Mouse (Mus musculus) gastrocnemius, postnatal 10 days (tissue): ENCODE results near the gene Epb42. TPM values are rescaled to one million over a fixed set of nuclear protein-coding genes. Genes with fewer than 3 reads are reported as not detected.

Experiments used
- microRNA-seq, 2 experiments: library from miRNA; unstranded; fragments of <30 nt; microRNA quantifications; one replicate each; pipeline ENCODE4 v1.2.0; 2021
- total RNA-seq, 2 experiments: library from RNA; stranded (reverse); gene quantifications; 2 replicates each; pipeline ENCODE4 v1.2.3; 2021

Epb42 gene
- total RNA-seq, 2 experiments from 2014 or later = 1.2 TPM; not detected in 1

Small RNAs within 50 kb of the gene (microRNA-seq; reads per million reads assigned to microRNA genes)
- 0 reads per million in 2 experiments for gene Gm44325

Other genes with a start within 250 kb of the Epb42 start
- gene Cdan1, start 186.9 kb downstream of the Epb42 start, total RNA-seq = 1 to 10 TPM; 8.1 to 9.8 TPM
- gene Ttbk2, start 186.5 kb downstream of the Epb42 start, total RNA-seq = 10 to 100 TPM in 1 of 2 experiments, 1 to 10 TPM in 1; 8.6 to 12.5 TPM
- gene Ubr1, start 66.4 kb downstream of the Epb42 start, total RNA-seq = 10 to 100 TPM; 20.0 to 22.0 TPM
- 1 to 10 TPM; 2.8 to 4.0 TPM for gene Tmem62, start 60.1 kb downstream of the Epb42 start, total RNA-seq
- 10 to 100 TPM; 17.3 to 19.9 TPM for gene Ccndbp1, start 28.7 kb downstream of the Epb42 start, total RNA-seq
- not detected for gene Tgm5, start 48.8 kb upstream of the Epb42 start, total RNA-seq
- gene Tgm7, start 72.7 kb upstream of the Epb42 start, total RNA-seq = not detected
- 10 to 100 TPM; 11.7 to 14.0 TPM for gene Adal, start 103.4 kb upstream of the Epb42 start, total RNA-seq
- 1 to 10 TPM; 4.0 to 5.3 TPM for gene Lcmt2, start 103.6 kb upstream of the Epb42 start, total RNA-seq
- gene Tubgcp4, start 133.6 kb upstream of the Epb42 start, total RNA-seq = 10 to 100 TPM; 10.5 to 16.2 TPM
- gene Zscan29, start 134.1 kb upstream of the Epb42 start, total RNA-seq = 1 to 10 TPM; 4.2 to 5.2 TPM
- gene Trp53bp1, start 234.3 kb upstream of the Epb42 start, total RNA-seq = 10 to 100 TPM; 20.4 to 26.7 TPM